Mouse (Mus musculus): ENCODE measurements at regions not wholly inside any gene's neighbourhood (a gene's known extent, or its start where the extent isn't known, plus 50 kb on each side); places are given as distances from the start of the nearest gene placed in this dataset.

GRCm38 (mm10) chr12:73478641-73479040, 67.6 kb downstream of the Tmem30b start:
- no peak for TF ChIP-seq CTCF (IDR thresholded peaks at IDR 0.05; ENCODE audit: borderline replicate concordance, extremely low read depth, insufficient read depth, insufficient read length)
- no peak for TF ChIP-seq POLR2A (IDR thresholded peaks at IDR 0.05; ENCODE audit: borderline replicate concordance, extremely low read depth, insufficient read depth, insufficient read length, poor library complexity, severe bottlenecking)
